Mouse (Mus musculus): ENCODE measurements around the gene Crim1. TPM values are rescaled to one million over a fixed set of nuclear protein-coding genes. Genes with fewer than 3 reads are reported as not detected.
A peak's percentile ranks its signal among the peaks of the same experiment; 100 is the strongest.

The Crim1 gene
- polyA plus RNA-seq, 1 experiment from 2014 or later, result 4.4 TPM

DNA sequence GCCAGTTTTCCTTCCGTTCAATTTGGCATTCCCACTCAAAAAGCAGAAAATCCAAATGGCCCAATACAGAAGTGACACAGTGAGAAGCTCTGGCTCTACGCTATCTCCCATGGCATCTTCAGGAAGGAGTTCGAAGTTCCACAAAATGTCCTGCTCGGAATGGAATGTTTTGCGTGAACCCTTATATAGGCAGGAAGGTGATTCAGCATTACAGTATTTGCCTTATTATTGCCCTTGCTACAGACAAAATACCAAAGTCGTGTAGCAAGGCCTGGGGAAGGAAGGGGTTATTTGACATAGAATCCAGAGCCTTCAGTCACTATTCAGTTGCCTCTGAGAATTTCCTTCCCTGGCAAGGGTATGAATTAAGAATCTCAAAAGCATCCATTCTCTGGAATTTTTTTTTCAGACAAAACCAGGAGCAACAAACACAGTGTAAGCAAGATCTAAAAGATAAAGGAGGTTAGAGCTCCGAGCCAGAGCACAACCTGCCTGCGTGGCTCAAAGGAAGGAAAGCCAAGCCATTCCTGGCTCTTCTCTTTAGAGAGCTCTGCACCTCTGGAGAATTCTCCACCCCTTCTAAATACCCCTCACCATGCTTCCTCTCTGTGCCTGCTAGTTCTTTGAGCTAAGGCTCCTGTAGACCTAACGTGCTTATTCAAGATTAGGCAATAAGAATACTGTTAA lies 192.5 kb downstream of the Crim1 start:
- no peak for ATAC-seq (ENCODE audit: borderline replicate concordance, extremely low read depth, low FRiP score, low TSS enrichment)
- H3K4me2 ChIP-seq, result no peak overlapping the region
- H3K4me3 ChIP-seq, result no peak overlapping the region
- no peak overlapping the region for H3K27ac ChIP-seq
- no peaks in the 10 kb centered on the region for H3K36me3 ChIP-seq
- no peak overlapping the region for H3K9ac ChIP-seq
- 66% methylated on average over 9 of the region's 9 CpGs for WGBS
- no peaks in the 10 kb centered on the region for H3K4me1 ChIP-seq
- H3K9me3 ChIP-seq, result no peaks in the 10 kb centered on the region
- no peaks in the 10 kb centered on the region for H3K27me3 ChIP-seq

GRCm38 (mm10) chr17:78400130-78400840 lies 200.2 kb downstream of the Crim1 start:
- no peak overlapping the region for H3K4me3 ChIP-seq
- peaks cover 26% of the 10 kb centered on the region for H3K4me1 ChIP-seq
- no peak overlapping the region for H3K27ac ChIP-seq
- H3K9ac ChIP-seq, result no peak overlapping the region
- H3K4me2 ChIP-seq, result no peak overlapping the region
- peaks cover 5% of the 10 kb centered on the region; the same call in 1 of the 2 replicates for H3K36me3 ChIP-seq
- H3K27me3 ChIP-seq, result no peaks in the 10 kb centered on the region
- WGBS, result 56% methylated on average over 12 of the region's 12 CpGs
- H3K9me3 ChIP-seq, result no peaks in the 10 kb centered on the region
- ATAC-seq (ENCODE audit: borderline replicate concordance, extremely low read depth, low FRiP score, low TSS enrichment), result peak; percentile 62; the same call in 1 of the 2 replicates

- no peak for ATAC-seq (ENCODE audit: borderline replicate concordance, extremely low read depth, low FRiP score, low TSS enrichment)
- WGBS, result 62% methylated on average over 6 of the region's 6 CpGs
- peaks cover 32% of the 10 kb centered on the region for H3K4me1 ChIP-seq
- H3K4me3 ChIP-seq, result no peak overlapping the region
- H3K27ac ChIP-seq, result no peak overlapping the region
- H3K4me2 ChIP-seq, result no peak overlapping the region
- H3K9ac ChIP-seq, result no peak overlapping the region
- no peaks in the 10 kb centered on the region for H3K27me3 ChIP-seq
- no peaks in the 10 kb centered on the region for H3K9me3 ChIP-seq
- H3K36me3 ChIP-seq, result peaks cover 5% of the 10 kb centered on the region; the same call in 1 of the 2 replicates
These were observed 201.3 kb downstream of the Crim1 start for GRCm38 (mm10) chr17:78401311-78401710.

- Histone ChIP-seq H3K9me3 (no peaks in the 10 kb centered on the region), H3K4me2 (no peak overlapping the region), H3K9ac (no peak overlapping the region), H3K36me3 (peaks cover 5% of the 10 kb centered on the region; the same call in 1 of the 2 replicates), H3K4me3 (no peak overlapping the region), H3K27me3 (no peaks in the 10 kb centered on the region), H3K27ac (no peak overlapping the region), H3K4me1 (peaks cover 32% of the 10 kb centered on the region)
- ATAC-seq (ENCODE audit: borderline replicate concordance, extremely low read depth, low FRiP score, low TSS enrichment), result peak; percentile 63
- 47% methylated on average over 4 of the region's 4 CpGs for WGBS
These were observed 201.7 kb downstream of the Crim1 start for GRCm38 (mm10) chr17:78401713-78402112.

DNA sequence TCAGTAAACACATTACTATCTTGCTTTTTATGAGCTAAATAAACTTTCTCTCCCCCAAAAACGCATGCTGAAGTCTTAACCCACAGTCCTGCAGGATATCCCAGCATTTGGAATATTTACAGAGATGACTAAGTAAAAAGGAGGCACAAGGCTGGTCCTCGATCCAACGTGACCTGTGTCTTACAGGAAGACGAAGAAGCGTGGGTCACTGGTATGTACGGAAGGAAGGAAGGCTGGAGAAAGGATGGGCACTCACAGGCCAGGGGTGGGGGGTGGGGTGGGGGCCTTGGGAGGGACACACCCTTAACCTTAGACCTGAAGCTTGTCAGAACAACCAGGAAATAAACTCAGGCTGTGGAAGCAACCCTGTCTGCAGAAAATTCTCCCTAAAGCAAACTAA lies 202.1 kb downstream of the Crim1 start:
- Histone ChIP-seq H3K27ac (peak overlapping the region; percentile 22; the same call in 1 of the 2 replicates), H3K36me3 (peaks cover 5% of the 10 kb centered on the region; the same call in 1 of the 2 replicates), H3K9ac (no peak overlapping the region), H3K27me3 (no peaks in the 10 kb centered on the region), H3K4me1 (peaks cover 32% of the 10 kb centered on the region), H3K4me3 (no peak overlapping the region), H3K4me2 (no peak overlapping the region), H3K9me3 (no peaks in the 10 kb centered on the region)
- 46% methylated on average over 6 of the region's 6 CpGs for WGBS
- ATAC-seq (ENCODE audit: borderline replicate concordance, extremely low read depth, low FRiP score, low TSS enrichment), result peak; percentile 32

DNA sequence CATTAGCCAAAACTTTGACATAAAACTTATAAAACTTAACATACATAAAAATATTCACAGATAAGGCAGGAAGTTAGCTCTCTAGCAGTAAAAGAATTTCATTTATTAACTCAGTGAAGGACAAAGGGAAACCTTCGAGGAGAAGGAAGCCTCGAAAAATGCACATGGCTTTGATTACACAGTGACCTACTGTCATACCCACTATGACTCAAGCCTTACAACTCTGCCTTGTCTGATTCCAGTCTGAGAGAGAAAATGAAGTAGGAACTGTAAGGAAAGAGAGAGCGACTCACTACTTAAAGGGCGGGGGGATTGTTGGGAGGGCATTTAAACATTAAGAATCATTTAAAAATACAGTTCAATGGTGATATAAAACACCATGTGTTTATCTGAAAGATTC lies 203.2 kb downstream of the Crim1 start:
- Histone ChIP-seq H3K9me3 (no peaks in the 10 kb centered on the region), H3K36me3 (peaks cover 5% of the 10 kb centered on the region; the same call in 1 of the 2 replicates), H3K27ac (no peak overlapping the region), H3K27me3 (no peaks in the 10 kb centered on the region), H3K4me1 (peaks cover 33% of the 10 kb centered on the region), H3K9ac (no peak overlapping the region), H3K4me2 (no peak overlapping the region), H3K4me3 (no peak overlapping the region)
- WGBS, result 57% methylated on average over 4 of the region's 4 CpGs
- ATAC-seq (ENCODE audit: borderline replicate concordance, extremely low read depth, low FRiP score, low TSS enrichment), result no peak

DNA sequence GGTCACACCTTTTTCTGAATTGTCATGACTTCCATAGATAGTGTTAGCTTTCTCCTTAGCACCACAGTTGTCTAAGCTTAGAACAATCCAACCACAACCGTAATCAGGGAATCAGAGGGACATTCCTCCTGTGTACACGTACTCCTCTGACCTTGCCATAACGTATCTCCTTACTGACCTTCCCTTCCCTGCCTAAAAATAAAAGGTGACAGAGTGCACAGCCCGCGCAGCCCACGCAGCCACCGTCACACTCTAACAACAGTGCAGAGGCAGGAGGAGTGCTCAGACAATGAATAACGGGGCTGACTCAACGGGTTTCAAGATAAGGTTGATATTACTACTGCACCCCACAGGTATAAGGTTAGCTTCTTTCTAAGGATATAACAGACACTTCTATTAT lies 203.8 kb downstream of the Crim1 start:
- no peak for ATAC-seq (ENCODE audit: borderline replicate concordance, extremely low read depth, low FRiP score, low TSS enrichment)

DNA sequence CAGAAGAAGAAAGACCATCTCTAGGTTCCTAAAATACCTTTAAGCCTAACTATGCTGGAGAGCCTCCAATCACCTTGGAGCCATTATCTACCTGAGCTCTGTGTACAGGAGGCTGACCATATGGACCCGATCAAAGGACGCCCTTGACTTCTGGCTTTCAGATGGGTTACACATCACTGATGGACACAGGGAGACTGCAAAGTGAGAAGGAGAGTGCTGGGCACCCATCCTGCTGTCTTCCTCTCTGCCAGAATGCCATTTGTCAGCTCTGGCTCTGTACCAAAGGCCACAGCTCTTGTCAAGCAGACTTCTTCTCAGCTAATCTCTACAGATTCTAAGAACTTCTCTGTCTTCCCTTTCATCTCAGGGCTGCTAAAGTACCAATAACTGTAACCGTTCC lies 205.3 kb downstream of the Crim1 start:
- WGBS, result 85% methylated on average over 3 of the region's 3 CpGs
- Histone ChIP-seq H3K9ac (no peak overlapping the region), H3K4me1 (peaks cover 35% of the 10 kb centered on the region), H3K27me3 (no peaks in the 10 kb centered on the region), H3K9me3 (no peaks in the 10 kb centered on the region), H3K4me2 (no peak overlapping the region), H3K27ac (no peak overlapping the region), H3K4me3 (no peak overlapping the region), H3K36me3 (peaks cover 5% of the 10 kb centered on the region; the same call in 1 of the 2 replicates)
- no peak for ATAC-seq (ENCODE audit: borderline replicate concordance, extremely low read depth, low FRiP score, low TSS enrichment)

More for the DNA sequence above, 203.8 kb downstream of the Crim1 start:
- no peak overlapping the region for H3K27ac ChIP-seq
- peaks cover 38% of the 10 kb centered on the region for H3K4me1 ChIP-seq
- 87% methylated on average over 9 of the region's 9 CpGs for WGBS
- no peak overlapping the region for H3K4me3 ChIP-seq
- no peak overlapping the region for H3K4me2 ChIP-seq
- H3K9me3 ChIP-seq, result no peaks in the 10 kb centered on the region
- H3K36me3 ChIP-seq, result peaks cover 5% of the 10 kb centered on the region; the same call in 1 of the 2 replicates
- no peak overlapping the region for H3K9ac ChIP-seq
- no peaks in the 10 kb centered on the region for H3K27me3 ChIP-seq

- WGBS, result 82% methylated on average over 10 of the region's 10 CpGs
- Histone ChIP-seq H3K36me3 (peaks cover 6% of the 10 kb centered on the region; the same call in 1 of the 2 replicates), H3K9ac (no peak overlapping the region), H3K9me3 (no peaks in the 10 kb centered on the region), H3K4me1 (peaks cover 25% of the 10 kb centered on the region), H3K27ac (no peak overlapping the region), H3K4me2 (no peak overlapping the region), H3K4me3 (no peak overlapping the region), H3K27me3 (no peaks in the 10 kb centered on the region)
- ATAC-seq (ENCODE audit: borderline replicate concordance, extremely low read depth, low FRiP score, low TSS enrichment), result no peak
These were observed 206.8 kb downstream of the Crim1 start for GRCm38 (mm10) chr17:78406854-78407253.

GRCm38 (mm10) chr17:78407581-78407980 lies 207.5 kb downstream of the Crim1 start:
- Histone ChIP-seq H3K4me2 (no peak overlapping the region), H3K9ac (no peak overlapping the region), H3K36me3 (peaks cover 12% of the 10 kb centered on the region; the same call in 1 of the 2 replicates), H3K4me1 (peaks cover 18% of the 10 kb centered on the region; the same call in 1 of the 2 replicates), H3K9me3 (no peaks in the 10 kb centered on the region), H3K4me3 (no peak overlapping the region), H3K27ac (no peak overlapping the region), H3K27me3 (no peaks in the 10 kb centered on the region)
- ATAC-seq (ENCODE audit: borderline replicate concordance, extremely low read depth, low FRiP score, low TSS enrichment), result no peak
- WGBS, result 55% methylated on average over 4 of the region's 4 CpGs

DNA sequence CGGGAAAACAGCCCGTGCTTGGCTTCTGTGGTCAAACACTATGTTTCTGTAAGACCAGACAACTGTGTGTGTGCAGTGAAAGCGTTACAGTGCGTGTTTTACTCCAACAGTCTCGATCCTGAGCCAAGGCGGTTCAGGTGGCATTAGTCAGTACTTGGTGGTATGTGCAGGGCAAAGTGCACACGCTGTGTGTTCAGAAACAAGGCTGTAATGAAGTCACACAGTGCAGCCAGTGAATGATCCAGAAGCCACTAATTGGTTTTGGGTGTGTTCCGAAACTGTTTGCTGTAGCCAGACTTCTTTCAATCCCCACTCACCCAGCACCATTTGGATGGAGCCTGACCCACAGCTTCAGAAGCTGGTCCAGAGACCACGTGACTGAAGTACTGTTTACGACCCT lies 208.3 kb downstream of the Crim1 start:
- H3K4me3 ChIP-seq, result no peak overlapping the region
- H3K4me2 ChIP-seq, result no peak overlapping the region
- no peak for ATAC-seq (ENCODE audit: borderline replicate concordance, extremely low read depth, low FRiP score, low TSS enrichment)
- 77% methylated on average over 10 of the region's 10 CpGs for WGBS
- 0 out of 2 replicates have a peak, but pooled peaks cover 15% of the 10 kb centered on the region for H3K4me1 ChIP-seq
- no peaks in the 10 kb centered on the region for H3K27me3 ChIP-seq
- peaks cover 12% of the 10 kb centered on the region; the same call in 1 of the 2 replicates for H3K36me3 ChIP-seq
- H3K27ac ChIP-seq, result no peak overlapping the region
- no peaks in the 10 kb centered on the region for H3K9me3 ChIP-seq
- H3K9ac ChIP-seq, result no peak overlapping the region

GRCm38 (mm10) chr17:78409900-78410299 lies 209.9 kb downstream of the Crim1 start:
- Histone ChIP-seq H3K9ac (no peak overlapping the region), H3K36me3 (peaks cover 7% of the 10 kb centered on the region; the same call in 1 of the 2 replicates), H3K27me3 (no peaks in the 10 kb centered on the region), H3K4me3 (no peak overlapping the region), H3K27ac (no peak overlapping the region), H3K9me3 (no peaks in the 10 kb centered on the region), H3K4me2 (no peak overlapping the region), H3K4me1 (peaks cover 19% of the 10 kb centered on the region; the same call in 1 of the 2 replicates)
- ATAC-seq (ENCODE audit: borderline replicate concordance, extremely low read depth, low FRiP score, low TSS enrichment), result peak; percentile 81; the same call in 1 of the 2 replicates
- 50% methylated on average over 2 of the region's 2 CpGs for WGBS
